Mouse (Mus musculus): ENCODE results near the gene Gm5678. TPM values are rescaled to one million over a fixed set of nuclear protein-coding genes. Genes with fewer than 3 reads are reported as not detected.

Gene Gm5678
- polyA plus RNA-seq (2015; fragmentation: Nextera tagmentation; extraction: Ambion mirVana) = not detected in 2 replicates

DNA sequence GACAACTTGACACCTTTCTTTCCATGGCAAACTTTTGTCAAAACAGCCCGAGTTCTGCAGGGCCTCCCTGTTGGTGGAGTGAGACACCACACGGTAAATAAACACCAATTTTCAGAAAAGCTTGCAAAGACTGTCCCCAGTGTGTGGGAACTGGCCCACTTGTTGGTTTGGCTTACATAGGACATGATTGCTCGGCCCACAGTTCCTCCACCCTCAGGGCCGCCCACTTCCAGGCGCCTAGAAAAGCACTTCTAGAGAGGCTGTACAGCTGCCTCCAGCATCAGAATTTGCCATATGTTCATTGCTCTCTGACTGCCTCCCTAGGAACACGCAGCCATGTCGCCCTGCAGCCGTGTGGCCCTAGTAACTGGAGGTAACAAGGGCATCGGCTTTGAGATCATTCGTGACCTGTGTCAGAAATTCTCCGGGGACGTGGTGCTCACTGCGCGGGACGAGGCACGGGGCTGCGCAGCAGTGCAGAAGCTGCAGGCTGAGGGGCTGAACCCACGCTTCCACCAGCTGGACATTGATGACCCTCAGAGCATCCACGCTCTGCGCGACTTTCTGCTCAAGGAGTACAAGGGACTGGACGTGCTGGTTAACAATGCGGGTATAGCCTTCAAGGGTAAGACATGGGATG lies at the start of gene Gm5678:
Gm5678 (plus strand) TSS at position 337 of the 640 bp plus-strand sequence.
- 88% methylated on average over 23 of the region's 23 CpGs for WGBS
- H3K27ac ChIP-seq = no peak within 1 kb of the TSS
- no peak within 1 kb of the TSS for H3K9ac ChIP-seq (replicated peaks)
- no peak within 1 kb of the TSS for H3K4me3 ChIP-seq (replicated peaks)
- H3K4me1 ChIP-seq (replicated peaks) = no peaks in the 10 kb centered on the region
- no peaks in the 10 kb centered on the region for H3K27me3 ChIP-seq
- no peak within 1 kb of the TSS for H3K4me2 ChIP-seq (replicated peaks)
- no peaks in the 10 kb centered on the region for H3K9me3 ChIP-seq
- H3K36me3 ChIP-seq = no peaks in the 10 kb centered on the region
- ATAC-seq = no peak

DNA sequence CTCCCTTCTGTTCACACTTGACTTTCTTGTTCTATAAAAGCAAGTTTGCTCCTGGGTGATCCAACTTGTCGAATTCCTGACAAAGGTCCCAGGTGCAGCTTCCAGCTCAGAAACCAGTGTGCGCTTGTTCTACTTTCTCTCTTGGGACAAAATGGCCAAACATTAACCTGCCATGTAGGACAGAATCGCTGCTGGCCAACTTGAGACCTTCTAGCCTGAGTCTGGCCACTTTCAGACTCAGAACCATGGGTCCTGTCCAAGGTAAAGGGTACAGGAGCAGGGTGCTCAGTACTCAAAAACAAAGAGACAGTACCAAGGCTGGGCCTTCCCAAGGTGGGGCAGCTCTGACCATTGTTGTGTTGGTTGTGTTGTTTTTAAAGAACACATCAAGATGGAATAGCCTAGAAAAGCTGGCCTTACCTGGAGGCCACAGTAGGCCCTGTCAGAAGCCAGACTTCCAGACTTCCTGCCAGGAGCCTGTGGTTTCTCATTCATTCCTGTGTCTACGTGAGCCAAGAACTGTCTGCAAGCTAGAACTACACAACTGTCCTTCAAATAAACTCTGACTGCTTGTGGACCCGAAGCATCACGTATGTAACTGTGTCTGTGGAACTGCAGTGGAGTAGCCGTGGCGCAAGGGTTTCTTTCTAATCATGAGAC lies 49.4 kb upstream of the Gm5678 start:
- no peaks in the 10 kb centered on the region for H3K9me3 ChIP-seq
- H3K36me3 ChIP-seq = 0 out of 2 replicates have a peak, but pooled peaks cover 2% of the 10 kb centered on the region
- H3K4me2 ChIP-seq (replicated peaks) = no peak overlapping the region
- H3K4me3 ChIP-seq (replicated peaks) = no peak overlapping the region
- ATAC-seq = no peak
- no peaks in the 10 kb centered on the region for H3K4me1 ChIP-seq (replicated peaks)
- no peak overlapping the region for H3K27ac ChIP-seq
- WGBS = 86% methylated on average over 8 of the region's 8 CpGs
- H3K9ac ChIP-seq (replicated peaks) = no peak overlapping the region
- H3K27me3 ChIP-seq = no peaks in the 10 kb centered on the region

DNA sequence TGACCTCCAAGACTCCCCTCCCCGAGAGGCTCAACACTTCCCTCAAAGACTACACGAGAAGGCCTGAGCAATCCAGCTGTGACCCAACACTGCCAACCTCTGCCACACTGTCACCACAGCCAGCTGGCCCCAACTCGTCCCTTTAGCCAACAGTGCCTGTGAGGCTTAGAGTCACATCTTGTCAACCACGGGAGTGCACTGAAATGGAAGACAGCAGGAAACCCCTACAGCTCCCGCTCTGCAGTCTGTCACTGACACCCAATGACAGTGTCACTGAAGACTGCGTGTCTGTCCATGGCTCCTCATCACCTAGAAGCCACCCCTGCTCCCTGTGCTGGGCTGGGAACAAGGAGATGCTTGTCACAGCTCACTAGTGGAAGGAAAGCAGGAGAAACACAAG lies 46.8 kb upstream of the Gm5678 start:
- Histone ChIP-seq H3K36me3 (peaks cover 25% of the 10 kb centered on the region), H3K27ac (no peak overlapping the region), H3K27me3 (no peaks in the 10 kb centered on the region), H3K9me3 (no peaks in the 10 kb centered on the region), H3K4me3 (replicated peaks) (no peak overlapping the region), H3K4me2 (replicated peaks) (no peak overlapping the region), H3K9ac (replicated peaks) (no peak overlapping the region), H3K4me1 (replicated peaks) (no peaks in the 10 kb centered on the region)
- WGBS = 70% methylated on average over 6 of the region's 6 CpGs
- no peak for ATAC-seq

DNA sequence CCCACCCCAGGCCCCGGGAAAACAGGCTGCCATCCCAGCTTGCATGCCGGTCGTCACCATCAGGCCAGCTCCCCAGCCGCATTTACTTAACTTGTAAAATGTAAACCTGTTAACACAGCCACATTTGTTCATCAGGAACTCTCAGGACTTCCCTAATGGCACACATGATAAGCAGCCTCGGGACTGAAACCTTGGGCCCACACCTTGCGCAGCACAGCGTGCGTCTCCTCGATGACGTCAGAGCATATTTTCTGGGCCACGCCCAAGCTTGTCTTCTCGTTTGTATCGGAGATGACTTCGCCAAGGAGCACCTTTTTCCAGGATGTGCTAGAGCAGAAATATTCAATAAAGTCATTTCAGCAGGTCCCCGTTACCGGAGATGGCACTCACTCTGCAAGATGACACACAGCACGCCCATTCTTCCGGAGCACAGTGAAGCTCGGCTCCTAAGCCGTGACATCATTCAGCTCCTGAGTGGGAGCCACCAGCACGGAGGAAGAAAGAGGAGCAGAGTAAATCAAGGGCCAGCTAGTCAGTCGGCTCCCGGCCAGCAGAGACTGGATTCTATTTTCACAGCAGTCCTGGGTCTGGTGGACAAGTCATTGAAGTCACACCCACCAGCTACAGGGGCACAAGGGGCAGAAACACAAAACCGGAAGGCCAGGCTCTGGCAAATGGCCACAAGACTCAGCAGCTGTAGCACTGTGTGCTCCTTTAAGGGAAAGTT lies 42.8 kb upstream of the Gm5678 start:
- Histone ChIP-seq H3K4me2 (replicated peaks) (no peak overlapping the region), H3K27ac (no peak overlapping the region), H3K27me3 (no peaks in the 10 kb centered on the region), H3K9ac (replicated peaks) (no peak overlapping the region), H3K36me3 (peaks cover 54% of the 10 kb centered on the region), H3K4me1 (replicated peaks) (no peaks in the 10 kb centered on the region), H3K4me3 (replicated peaks) (no peak overlapping the region), H3K9me3 (no peaks in the 10 kb centered on the region)
- no peak for ATAC-seq
- 92% methylated on average over 24 of the region's 24 CpGs for WGBS

DNA sequence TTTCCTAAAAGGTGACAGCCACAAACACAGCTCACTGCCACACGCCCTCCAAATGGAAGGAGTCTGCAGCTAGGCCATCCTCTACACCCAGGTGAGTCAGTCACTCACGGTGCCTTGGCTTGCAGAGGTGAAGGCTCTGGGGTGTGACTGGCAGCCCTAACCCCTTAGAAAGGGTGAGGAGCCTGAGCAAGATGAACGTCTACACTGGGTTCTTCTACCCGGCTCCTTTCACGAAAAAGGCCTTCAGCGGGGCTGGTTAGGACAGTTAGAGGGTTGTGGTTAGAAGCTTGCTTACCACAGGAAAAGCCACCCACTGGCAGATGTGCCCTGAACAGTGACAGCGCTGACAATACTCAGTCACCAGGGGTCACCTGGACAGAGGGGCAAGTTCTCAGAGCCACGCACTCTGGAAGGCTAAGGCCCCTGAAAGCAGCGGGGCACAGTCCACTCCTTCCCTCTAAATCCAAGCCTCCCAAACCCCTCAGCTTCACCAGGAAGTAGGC lies 42.1 kb upstream of the Gm5678 start:
- no peak overlapping the region for H3K4me2 ChIP-seq (replicated peaks)
- no peaks in the 10 kb centered on the region for H3K27me3 ChIP-seq
- whole genome bisulfite sequencing = 88% methylated on average over 9 of the region's 9 CpGs
- no peak for ATAC-seq
- no peaks in the 10 kb centered on the region for H3K4me1 ChIP-seq (replicated peaks)
- H3K36me3 ChIP-seq = peaks cover 60% of the 10 kb centered on the region
- no peak overlapping the region for H3K4me3 ChIP-seq (replicated peaks)
- no peaks in the 10 kb centered on the region for H3K9me3 ChIP-seq
- H3K27ac ChIP-seq = no peak overlapping the region
- no peak overlapping the region for H3K9ac ChIP-seq (replicated peaks)

DNA sequence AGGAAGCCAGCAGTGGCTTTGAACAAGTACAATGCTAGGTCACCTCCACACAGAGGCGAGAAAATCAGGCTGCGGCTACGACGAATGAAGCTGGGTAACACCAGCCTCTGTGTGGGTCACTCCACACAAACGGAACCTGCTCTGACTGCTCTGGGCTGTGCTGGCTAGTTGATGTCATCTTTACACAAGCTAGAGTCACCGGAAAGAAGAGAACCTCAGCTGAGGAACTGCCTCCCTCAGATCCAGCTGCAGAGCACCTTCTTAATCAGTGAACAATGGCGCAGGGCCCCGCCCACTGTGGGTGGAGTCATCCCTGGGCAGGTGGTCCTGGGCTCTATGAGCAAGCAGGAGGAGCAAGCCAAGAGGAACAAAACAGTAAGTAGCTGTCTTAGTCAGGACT lies 41.5 kb upstream of the Gm5678 start:
- H3K4me1 ChIP-seq (replicated peaks) = no peaks in the 10 kb centered on the region
- H3K27me3 ChIP-seq = no peaks in the 10 kb centered on the region
- no peak for ATAC-seq
- no peak overlapping the region for H3K4me3 ChIP-seq (replicated peaks)
- no peak overlapping the region for H3K4me2 ChIP-seq (replicated peaks)
- no peak overlapping the region for H3K9ac ChIP-seq (replicated peaks)
- 68% methylated on average over 8 of the region's 8 CpGs for WGBS
- H3K36me3 ChIP-seq = peaks cover 66% of the 10 kb centered on the region
- no peak overlapping the region for H3K27ac ChIP-seq
- no peaks in the 10 kb centered on the region for H3K9me3 ChIP-seq

DNA sequence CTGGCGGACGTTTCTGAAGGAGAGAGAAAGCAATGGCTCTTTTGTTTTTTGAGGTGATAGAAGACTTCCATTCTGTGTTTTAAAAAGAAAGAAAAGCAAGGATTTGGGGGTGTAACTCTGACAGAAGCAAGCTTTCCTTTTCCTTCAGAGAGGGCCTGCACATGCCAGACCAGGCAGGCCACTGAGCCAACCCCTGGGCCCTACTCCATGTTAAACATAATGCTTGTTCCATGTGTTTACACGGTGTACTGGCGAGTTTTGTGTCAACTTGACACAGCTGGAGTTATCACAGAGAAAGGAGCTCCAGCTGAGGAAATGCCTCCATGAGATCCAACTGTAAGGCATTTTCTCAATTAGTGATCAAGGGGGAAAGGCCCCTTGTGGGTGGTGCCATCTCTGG lies 39.6 kb upstream of the Gm5678 start:
- ATAC-seq = no peak
- Histone ChIP-seq H3K4me2 (replicated peaks) (no peak overlapping the region), H3K27ac (no peak overlapping the region), H3K36me3 (peaks cover 73% of the 10 kb centered on the region), H3K9me3 (no peaks in the 10 kb centered on the region), H3K9ac (replicated peaks) (no peak overlapping the region), H3K27me3 (no peaks in the 10 kb centered on the region), H3K4me1 (replicated peaks) (no peaks in the 10 kb centered on the region), H3K4me3 (replicated peaks) (no peak overlapping the region)
- WGBS = 67% methylated on average over 4 of the region's 4 CpGs

DNA sequence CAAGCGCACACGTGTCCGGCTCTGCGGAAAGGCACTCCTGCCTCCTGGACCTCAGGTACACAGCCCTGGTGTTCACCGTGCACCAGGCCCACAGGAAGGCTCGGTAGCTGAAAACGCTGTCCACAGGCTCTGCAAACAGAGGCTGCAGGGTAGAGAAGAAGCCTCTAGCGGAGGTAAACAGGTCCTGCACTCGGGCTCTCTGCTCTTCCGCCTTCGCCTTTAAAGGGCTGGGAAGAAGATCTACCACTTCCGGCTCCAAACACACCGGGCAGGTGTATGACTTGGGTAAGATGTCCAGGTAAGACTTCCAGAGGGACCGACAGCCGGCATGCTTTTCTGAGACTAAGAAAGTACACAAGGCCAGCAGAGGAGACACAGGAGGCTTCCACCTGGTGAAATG lies 37.0 kb upstream of the Gm5678 start:
- no peaks in the 10 kb centered on the region for H3K9me3 ChIP-seq
- ATAC-seq = no peak
- no peak overlapping the region for H3K4me3 ChIP-seq (replicated peaks)
- no peaks in the 10 kb centered on the region for H3K27me3 ChIP-seq
- no peak overlapping the region for H3K4me2 ChIP-seq (replicated peaks)
- H3K9ac ChIP-seq (replicated peaks) = no peak overlapping the region
- no peaks in the 10 kb centered on the region for H3K4me1 ChIP-seq (replicated peaks)
- 96% methylated on average over 15 of the region's 15 CpGs for WGBS
- H3K36me3 ChIP-seq = peaks cover 69% of the 10 kb centered on the region
- no peak overlapping the region for H3K27ac ChIP-seq

DNA sequence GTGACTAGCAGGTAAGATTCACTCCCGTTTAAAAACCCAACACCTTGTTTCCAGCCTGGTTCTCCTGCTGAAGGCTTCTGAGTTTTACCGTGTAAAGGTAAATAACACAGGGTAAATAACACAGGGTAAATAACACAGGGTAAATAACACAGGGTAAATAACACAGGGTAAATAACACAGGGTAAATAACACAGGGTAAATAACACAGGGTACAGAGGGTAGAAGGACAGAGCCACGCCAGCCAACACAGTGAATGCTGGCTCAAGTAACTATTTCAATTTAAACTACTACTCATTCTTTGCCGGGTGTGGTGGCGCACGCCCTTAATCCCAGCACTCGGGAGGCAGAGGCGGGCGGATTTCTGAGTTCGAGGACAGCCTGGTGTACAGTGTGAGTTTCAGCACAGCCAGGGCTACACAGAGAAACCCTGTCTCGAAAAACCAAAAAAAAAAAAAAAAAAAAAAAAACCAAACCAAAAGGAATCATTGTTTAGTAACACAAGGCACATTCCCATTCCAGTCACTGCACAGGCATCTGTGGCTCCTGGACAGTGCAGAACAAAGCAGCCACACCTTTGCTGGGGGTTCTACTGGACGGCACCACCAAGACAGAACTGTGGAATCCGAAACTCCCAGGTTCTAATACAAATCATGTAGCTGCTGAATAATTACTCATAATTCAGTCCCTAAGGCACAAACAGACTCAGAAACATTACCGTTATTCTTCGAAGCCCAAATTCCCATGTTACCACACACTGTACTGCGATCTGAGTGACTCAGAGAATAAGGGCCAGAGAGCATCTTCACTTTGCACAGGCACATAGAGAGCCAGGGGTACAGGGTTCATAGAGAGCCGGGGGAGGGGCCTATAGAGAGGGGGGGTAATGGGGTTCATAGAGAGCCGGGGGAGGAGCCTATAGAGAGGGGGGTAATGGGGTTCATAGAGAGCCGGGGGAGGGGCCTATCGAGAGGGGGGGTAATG lies 36.2 kb upstream of the Gm5678 start:
- no peak overlapping the region for H3K27ac ChIP-seq
- no peak for ATAC-seq
- H3K9ac ChIP-seq (replicated peaks) = no peak overlapping the region
- no peak overlapping the region for H3K4me3 ChIP-seq (replicated peaks)
- no peaks in the 10 kb centered on the region for H3K27me3 ChIP-seq
- WGBS = 91% methylated on average over 20 of the region's 20 CpGs
- no peaks in the 10 kb centered on the region for H3K4me1 ChIP-seq (replicated peaks)
- H3K36me3 ChIP-seq = peaks cover 68% of the 10 kb centered on the region
- no peaks in the 10 kb centered on the region for H3K9me3 ChIP-seq
- no peak overlapping the region for H3K4me2 ChIP-seq (replicated peaks)

DNA sequence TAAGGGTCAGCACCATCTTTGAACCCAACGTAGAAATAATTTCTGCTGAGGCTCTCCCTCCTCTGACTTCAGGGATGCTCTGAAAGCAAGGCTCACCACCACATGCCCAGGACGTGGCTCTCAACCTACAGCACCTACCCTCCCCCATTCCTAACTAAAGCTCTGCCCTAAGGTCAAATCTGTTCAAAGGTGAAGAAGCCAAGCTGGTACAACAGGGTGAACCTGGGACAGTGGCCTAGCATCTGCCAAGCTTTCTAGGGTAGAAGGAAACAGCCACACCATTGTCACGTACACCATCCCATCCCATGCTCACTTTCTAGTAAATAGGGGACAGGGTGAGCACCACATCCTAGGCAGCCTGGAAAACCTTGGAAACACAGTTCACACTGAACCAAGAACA lies 35.2 kb upstream of the Gm5678 start:
- Histone ChIP-seq H3K36me3 (peaks cover 74% of the 10 kb centered on the region), H3K27me3 (no peaks in the 10 kb centered on the region), H3K4me1 (replicated peaks) (no peaks in the 10 kb centered on the region), H3K27ac (no peak overlapping the region), H3K9me3 (no peaks in the 10 kb centered on the region), H3K4me2 (replicated peaks) (no peak overlapping the region), H3K4me3 (replicated peaks) (no peak overlapping the region), H3K9ac (replicated peaks) (no peak overlapping the region)
- ATAC-seq = no peak
- 96% methylated on average over 3 of the region's 3 CpGs for WGBS

DNA sequence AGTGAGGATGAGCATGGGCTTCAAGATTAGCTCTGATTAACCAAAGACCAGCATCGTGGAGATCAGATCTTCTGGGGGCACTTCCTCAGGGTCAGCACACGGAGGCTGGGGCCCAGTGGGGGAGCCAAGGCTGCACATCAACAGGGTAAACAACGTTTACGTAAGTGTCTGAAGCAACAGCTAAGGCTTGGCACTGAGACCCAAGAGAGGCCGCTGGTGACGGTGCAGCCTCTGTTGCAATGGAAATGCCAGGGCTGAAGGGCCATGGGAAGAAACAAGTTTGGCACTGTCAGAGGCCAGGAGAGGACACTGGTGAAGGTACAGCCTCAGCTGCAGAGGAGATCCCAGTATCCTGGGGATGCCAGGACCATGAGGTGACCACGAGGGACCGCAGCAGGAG lies 34.5 kb upstream of the Gm5678 start:
- 94% methylated on average over 8 of the region's 8 CpGs for WGBS
- H3K4me3 ChIP-seq (replicated peaks) = no peak overlapping the region
- no peak overlapping the region for H3K9ac ChIP-seq (replicated peaks)
- no peak for ATAC-seq
- H3K9me3 ChIP-seq = no peaks in the 10 kb centered on the region
- H3K36me3 ChIP-seq = peaks cover 74% of the 10 kb centered on the region
- H3K27ac ChIP-seq = no peak overlapping the region
- H3K4me2 ChIP-seq (replicated peaks) = no peak overlapping the region
- H3K4me1 ChIP-seq (replicated peaks) = no peaks in the 10 kb centered on the region
- H3K27me3 ChIP-seq = no peaks in the 10 kb centered on the region

Measured in midbrain, embryonic 13.5 days (tissue).